Mouse (Mus musculus): ENCODE results near the gene Rbm4.
"Not testable (repeated sequence)": the region's sequence is repeated elsewhere in the genome, so short reads cannot be mapped to it uniquely, and the experiment has no call there.

The Rbm4 gene

GRCm38 (mm10) chr19:4797846-4798245, 4.1 kb upstream of the Rbm4 start:
- no peak for DNase-seq (ENCODE audit: low spot score)

GRCm38 (mm10) chr19:4795929-4796328, 2.2 kb upstream of the Rbm4 start:
- no peak for DNase-seq (ENCODE audit: low spot score)

DNA sequence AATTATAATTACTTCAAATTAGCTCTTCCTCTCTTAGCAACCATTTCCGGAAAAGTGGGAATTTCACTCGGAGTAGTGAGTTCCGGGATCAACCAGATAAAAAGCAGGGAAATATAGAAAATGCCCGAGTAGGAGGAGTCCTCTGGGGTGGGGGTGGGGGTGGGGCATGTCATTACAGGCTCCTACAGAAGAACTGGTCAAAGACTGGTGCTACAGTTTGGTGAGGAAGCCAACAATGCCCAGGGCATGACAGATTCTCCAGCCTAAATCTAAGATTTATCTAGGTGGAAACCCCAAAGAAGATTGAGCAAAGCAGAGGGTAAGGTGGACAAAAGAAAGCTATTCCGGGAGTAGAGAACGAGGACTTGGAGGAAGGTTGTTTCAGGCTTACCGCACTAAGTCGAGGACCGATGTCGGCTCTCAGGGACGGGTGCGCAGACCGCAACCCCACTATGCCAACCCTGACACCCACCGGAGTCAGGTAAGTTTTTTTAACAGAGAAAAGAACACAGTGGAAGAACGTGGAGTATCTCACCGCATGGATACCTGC, 345 bp downstream of the Rbm4 start:
- DNase-seq (ENCODE audit: low spot score), result no peak

- no peak for DNase-seq (ENCODE audit: low spot score)
Observed at GRCm38 (mm10) chr19:4786313-4786712, 7.4 kb downstream of the Rbm4 start.

GRCm38 (mm10) chr19:4785206-4785605, 8.5 kb downstream of the Rbm4 start:
- no peak for DNase-seq (ENCODE audit: low spot score)

DNA sequence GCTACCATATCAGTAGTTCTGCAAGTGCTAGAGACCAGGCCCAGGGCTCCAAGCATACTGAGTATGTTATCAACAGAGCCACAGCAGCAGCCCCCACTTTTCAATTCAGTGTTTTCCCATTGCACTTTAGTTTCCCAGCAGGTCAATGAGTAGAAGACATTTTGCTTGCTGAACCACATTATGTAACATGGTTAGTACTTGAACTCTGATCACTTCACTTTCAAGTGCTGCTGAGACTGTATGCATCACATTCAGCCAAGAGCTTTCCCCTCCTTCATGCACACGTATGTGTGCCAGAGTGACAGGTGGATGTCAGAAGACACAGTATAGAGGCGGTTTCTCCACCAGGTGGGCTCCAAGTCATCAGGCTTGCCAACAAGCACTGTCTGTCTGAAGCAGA, 10.8 kb downstream of the Rbm4 start:
- no peak for DNase-seq (ENCODE audit: low spot score)

GRCm38 (mm10) chr19:4772785-4773184, 20.9 kb downstream of the Rbm4 start:
- no peak for DNase-seq (ENCODE audit: low spot score)

GRCm38 (mm10) chr19:4767507-4768148, 26.1 kb downstream of the Rbm4 start:
- DNase-seq (ENCODE audit: low spot score), result no peak

GRCm38 (mm10) chr19:4762876-4763275, 30.8 kb downstream of the Rbm4 start:
- DNase-seq (ENCODE audit: low spot score), result no peak

DNA sequence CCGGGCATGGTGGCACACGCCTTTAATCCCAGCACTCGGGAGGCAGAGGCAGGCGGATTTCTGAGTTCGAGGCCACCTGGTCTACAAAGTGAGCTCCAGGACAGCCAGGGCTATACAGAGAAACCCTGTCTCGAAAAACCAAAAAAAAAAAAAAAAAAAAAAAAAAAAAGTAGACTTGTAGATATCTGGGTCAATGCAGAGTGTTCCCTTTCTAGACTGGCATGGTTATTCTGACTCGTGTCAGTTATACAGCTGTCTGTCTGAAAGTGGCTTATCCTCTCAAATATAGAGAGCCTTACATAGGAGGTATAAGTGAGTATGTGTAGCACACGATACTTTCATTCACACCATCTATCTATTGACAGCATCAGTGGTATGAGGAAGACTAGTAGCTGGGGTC, 33.2 kb downstream of the Rbm4 start:
- DNase-seq (ENCODE audit: low spot score), result not testable (repeated sequence)

GRCm38 (mm10) chr19:4756921-4757320, 36.8 kb downstream of the Rbm4 start:
- no peak for DNase-seq (ENCODE audit: low spot score)

DNA sequence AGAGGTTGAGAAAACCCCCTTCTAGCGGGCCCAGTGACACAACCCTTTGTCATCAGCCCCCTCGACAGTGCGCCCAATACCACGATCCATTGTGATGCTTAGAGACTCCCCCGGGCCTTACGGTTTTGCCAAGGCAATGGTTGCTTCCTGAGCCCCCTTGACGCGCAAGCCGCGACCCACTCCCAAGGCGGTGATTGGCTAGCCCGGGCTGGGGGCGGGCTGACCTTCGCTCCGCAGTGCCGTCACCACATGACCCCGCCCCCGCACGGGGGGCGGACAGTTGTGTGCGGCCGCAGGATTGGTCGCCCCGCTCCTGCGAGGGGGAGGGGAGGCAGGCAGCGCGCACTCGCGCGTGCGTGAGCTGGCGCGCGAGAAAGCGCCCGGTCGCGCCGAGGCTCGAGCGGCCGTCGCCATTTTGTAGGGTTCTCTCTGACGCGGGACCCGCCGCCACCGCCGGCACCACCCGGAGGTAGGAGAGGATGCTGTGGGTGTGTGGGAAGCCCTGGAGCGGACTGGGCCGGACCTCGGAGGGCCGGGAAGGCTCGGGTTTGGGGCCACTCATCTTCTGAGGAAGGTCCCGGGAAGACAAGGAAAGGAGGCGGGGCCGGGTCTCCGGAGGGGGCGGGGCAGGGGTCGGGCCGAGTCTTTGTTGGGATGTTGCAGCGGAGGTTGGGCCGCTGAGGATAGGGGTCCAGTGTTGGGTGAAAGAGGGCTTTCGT, 37.3 kb downstream of the Rbm4 start, which contains the start of gene Rbm4b:
Rbm4b (plus strand) TSS at position 305 of the 719 bp plus-strand sequence.
- peak; percentile 97 for DNase-seq (ENCODE audit: low spot score)

GRCm38 (mm10) chr19:4755565-4756192, 38.0 kb downstream of the Rbm4 start:
- DNase-seq (ENCODE audit: low spot score), result peak; percentile 84

DNA sequence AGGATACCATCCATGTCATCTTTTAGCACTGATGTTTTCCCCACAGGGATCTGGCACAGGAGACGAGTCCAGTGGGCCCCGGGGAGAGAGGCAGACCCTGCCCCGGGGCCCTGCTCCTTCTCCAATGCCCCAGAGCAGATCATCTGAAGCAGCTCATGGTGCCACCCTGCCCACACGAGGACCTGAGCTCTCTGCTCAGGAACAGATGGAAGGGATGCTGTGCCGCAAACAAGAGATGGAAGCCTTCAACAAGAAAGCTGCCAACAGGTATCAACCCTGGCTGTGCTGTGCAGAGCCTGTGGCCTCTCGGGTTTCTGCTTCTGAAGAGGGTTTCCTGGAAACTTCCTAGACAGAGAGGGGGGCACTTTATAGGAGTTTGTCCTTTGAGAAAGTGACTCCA, 43.7 kb downstream of the Rbm4 start:
- DNase-seq (ENCODE audit: low spot score), result no peak

GRCm38 (mm10) chr19:4748493-4748892, 45.2 kb downstream of the Rbm4 start:
- DNase-seq (ENCODE audit: low spot score), result no peak

GRCm38 (mm10) chr19:4747631-4748312, 45.9 kb downstream of the Rbm4 start:
- DNase-seq (ENCODE audit: low spot score), result no peak

DNA sequence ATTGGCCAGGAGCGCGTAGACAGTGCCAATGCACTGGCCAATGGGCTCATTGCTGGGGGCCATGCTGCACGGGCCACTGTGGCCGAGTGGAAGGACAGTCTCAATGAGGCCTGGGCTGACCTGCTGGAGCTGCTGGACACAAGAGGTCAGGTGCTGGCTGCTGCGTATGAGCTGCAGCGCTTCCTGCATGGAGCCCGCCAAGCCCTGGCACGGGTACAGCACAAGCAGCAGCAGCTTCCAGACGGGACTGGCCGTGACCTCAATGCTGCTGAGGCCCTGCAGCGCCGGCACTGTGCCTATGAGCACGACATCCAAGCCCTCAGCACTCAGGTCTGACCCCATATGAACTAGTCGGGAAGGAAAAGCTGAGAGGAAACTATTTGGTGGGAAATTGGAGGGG, 47.1 kb downstream of the Rbm4 start:
- DNase-seq (ENCODE audit: low spot score), result no peak

GRCm38 (mm10) chr19:4745681-4746080, 48.0 kb downstream of the Rbm4 start:
- DNase-seq (ENCODE audit: low spot score), result no peak

DNA sequence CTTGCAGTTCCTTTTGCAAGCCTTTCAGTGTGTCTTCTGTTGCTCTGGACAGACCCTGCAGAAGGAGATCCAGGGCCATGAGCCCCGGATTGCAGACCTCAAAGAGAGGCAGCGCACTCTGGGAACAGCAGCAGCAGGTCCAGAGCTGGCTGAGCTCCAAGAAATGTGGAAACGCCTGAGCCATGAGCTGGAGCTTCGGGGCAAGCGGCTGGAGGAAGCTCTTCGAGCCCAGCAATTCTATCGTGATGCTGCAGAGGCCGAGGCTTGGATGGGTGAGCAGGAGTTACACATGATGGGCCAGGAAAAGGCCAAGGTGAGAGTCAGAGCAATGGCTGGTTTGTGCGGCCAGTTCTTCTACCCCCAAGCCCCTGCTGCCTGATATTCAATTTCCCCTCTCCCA, 48.6 kb downstream of the Rbm4 start:
- no peak for DNase-seq (ENCODE audit: low spot score)

DNA sequence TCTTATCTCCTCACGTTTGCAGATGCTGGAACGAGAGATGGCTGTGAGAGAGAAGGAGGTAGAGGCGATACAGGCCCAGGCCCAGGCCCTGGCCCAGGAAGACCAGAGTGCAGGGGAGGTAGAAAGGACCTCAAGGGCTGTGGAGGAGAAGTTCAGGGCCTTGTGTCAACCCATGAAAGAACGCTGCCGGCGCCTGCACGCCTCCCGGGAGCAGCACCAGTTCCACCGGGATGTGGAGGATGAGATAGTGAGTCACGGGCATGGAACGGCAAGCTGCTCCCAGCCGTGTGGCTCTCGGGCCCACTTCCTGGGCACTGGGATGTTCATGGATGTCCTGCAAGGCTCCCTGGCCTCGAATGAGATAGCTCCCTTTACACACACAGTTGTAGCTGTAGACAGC, 49.7 kb downstream of the Rbm4 start:
- no peak for DNase-seq (ENCODE audit: low spot score)

DNA sequence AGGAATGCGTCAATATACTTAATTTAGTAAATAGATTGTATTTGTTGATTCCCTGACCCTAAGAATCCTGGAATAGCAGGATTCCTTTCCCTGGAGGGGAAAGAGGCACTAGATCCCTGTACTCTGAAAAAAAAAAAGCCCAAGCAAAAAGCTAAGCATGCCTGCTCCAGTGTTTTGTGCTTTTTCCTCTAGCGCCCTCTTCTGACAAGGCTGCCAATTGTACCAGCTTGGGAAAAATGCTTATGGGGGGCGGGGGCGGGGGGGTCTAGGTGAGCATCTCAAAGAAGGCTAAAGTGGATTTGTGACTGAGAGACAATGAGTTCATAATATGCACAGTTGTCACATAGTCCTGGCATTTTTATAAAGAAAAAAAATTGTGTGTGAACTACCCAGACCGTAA, 50.2 kb downstream of the Rbm4 start:
- no peak for DNase-seq (ENCODE audit: low spot score)

GRCm38 (mm10) chr19:4742229-4742628, 51.5 kb downstream of the Rbm4 start:
- no peak for DNase-seq (ENCODE audit: low spot score)
